Mouse (Mus musculus) kidney, embryonic 14.5 days (tissue): ENCODE results near the gene Trim16. TPM values are rescaled to one million over a fixed set of nuclear protein-coding genes. Genes with fewer than 3 reads are reported as not detected.
A peak's percentile ranks its signal among the peaks of the same experiment; 100 is the strongest.

Experiments
- ATAC-seq: fragments of 200-750 bp; cut with Nextera tagmentation; 2 replicates; pipeline ENCODE4 v1.8.0; 2017; ENCODE audit warnings: moderate number of reproducible peaks, mild to moderate bottlenecking, moderate TSS enrichment, moderate library complexity; ENCODE audit not compliant: low FRiP score, low TSS enrichment
- H3K27ac ChIP-seq: fragments of 300-500 bp; sonication (generic); 2 replicates; pipeline ENCODE4 v1.5.1; 2014; ENCODE audit warnings: low read depth, mild to moderate bottlenecking, low read length, moderate library complexity, mixed read lengths
- H3K27me3 ChIP-seq: fragments of 300-500 bp; sonication (generic); 2 replicates; pipeline ENCODE4 v1.6.1; 2014; ENCODE audit warnings: mild to moderate bottlenecking, low read length; ENCODE audit not compliant: control insufficient read depth, insufficient read depth
- H3K36me3 ChIP-seq: fragments of 300-500 bp; sonication (generic); 2 replicates; pipeline ENCODE4 v1.6.1; 2014; ENCODE audit warnings: low read length, mixed read lengths; ENCODE audit not compliant: control insufficient read depth, insufficient read depth
- H3K4me1 ChIP-seq: fragments of 300-500 bp; sonication (generic); 2 replicates; pipeline ENCODE4 v1.6.1; 2014; ENCODE audit warnings: low read length, mixed read lengths; ENCODE audit not compliant: control insufficient read depth, insufficient read depth
- H3K4me2 ChIP-seq: fragments of 300-500 bp; sonication (generic); replicated peaks from 2 replicates; pipeline ENCODE4 v1.6.1; 2014; ENCODE audit warnings: low read depth, mild to moderate bottlenecking, low read length
- H3K4me3 ChIP-seq: fragments of 300-500 bp; sonication (generic); 2 replicates; pipeline ENCODE4 v1.5.1; 2014; ENCODE audit warnings: mild to moderate bottlenecking, low read length
- H3K9ac ChIP-seq: fragments of 300-500 bp; sonication (generic); 2 replicates; pipeline ENCODE4 v1.6.1; 2014; ENCODE audit warnings: low read depth, mild to moderate bottlenecking, low read length, moderate library complexity
- H3K9me3 ChIP-seq: fragments of 300-500 bp; sonication (generic); 2 replicates; pipeline ENCODE4 v1.6.1; 2016; ENCODE audit warnings: low read length; ENCODE audit not compliant: control insufficient read depth
- WGBS: fragments of 180-500 bp; shearing (Covaris S2); extraction: QIAGEN DNeasy Blood & Tissue Kit; methylation state at CpG from one replicate; pipeline ENCODE4 v1.1.7; 2014; 5-methylcytosine and 5-hydroxymethylcytosine counted together
- polyA plus RNA-seq: library from polyadenylated mRNA; unstranded; fragments of >200 nt; fragmentation: Nextera tagmentation; extraction: Ambion mirVana; gene quantifications from 2 replicates; pipeline ENCODE4 v1.2.1, GENCODE M21; 2014

The Trim16 gene
- 10.5 and 18.6 TPM in 2 replicates for polyA plus RNA-seq

- Histone ChIP-seq H3K4me2 (peak within 1 kb of the TSS; percentile 82), H3K36me3 (no peaks in the 10 kb centered on the region), H3K27me3 (no peaks in the 10 kb centered on the region), H3K4me1 (peaks cover 15% of the 10 kb centered on the region), H3K27ac (peak within 1 kb of the TSS; percentile 60), H3K9me3 (no peaks in the 10 kb centered on the region), H3K4me3 (peak within 1 kb of the TSS; percentile 49), H3K9ac (peak within 1 kb of the TSS; percentile 62)
- 5% methylated on average over 15 of the region's 15 CpGs for WGBS
- peak; percentile 85 for ATAC-seq
These were observed at the start of gene Trim16 for GRCm38 (mm10) chr11:62820059-62820541. Trim16 (plus strand) TSS chr11:62820231.

GRCm38 (mm10) chr11:62776510-62776909 is 43.5 kb upstream of the Trim16 start:
- Histone ChIP-seq H3K4me1 (no peaks in the 10 kb centered on the region), H3K27ac (no peak overlapping the region), H3K9ac (no peak overlapping the region), H3K27me3 (no peaks in the 10 kb centered on the region), H3K9me3 (peaks cover 44% of the 10 kb centered on the region), H3K4me2 (no peak overlapping the region), H3K36me3 (peaks cover 24% of the 10 kb centered on the region), H3K4me3 (no peak overlapping the region)
- no peak for ATAC-seq
- WGBS = 93% methylated on average over 7 of the region's 7 CpGs

- H3K4me2 ChIP-seq = peak within 1 kb of the TSS; percentile 69
- no peaks in the 10 kb centered on the region for H3K27me3 ChIP-seq
- no peak within 1 kb of the TSS for H3K27ac ChIP-seq
- peak within 1 kb of the TSS; percentile 52 for H3K4me3 ChIP-seq
- WGBS = 4% methylated on average over 34 of the region's 34 CpGs
- peaks cover 3% of the 10 kb centered on the region; the same call in 1 of the 2 replicates for H3K4me1 ChIP-seq
- H3K9me3 ChIP-seq = no peaks in the 10 kb centered on the region
- H3K36me3 ChIP-seq = peaks cover 10% of the 10 kb centered on the region; the same call in 1 of the 2 replicates
- peak within 1 kb of the TSS; percentile 73 for H3K9ac ChIP-seq
- peak; percentile 97 for ATAC-seq
These were observed 31.0 kb upstream of the Trim16 start, which contains the start of gene Zfp286 for GRCm38 (mm10) chr11:62788935-62789616. Zfp286 (minus strand) TSS chr11:62789462.

GRCm38 (mm10) chr11:62789617-62789936 is 30.5 kb upstream of the Trim16 start:
- ATAC-seq = no peak
- H3K9me3 ChIP-seq = no peaks in the 10 kb centered on the region

GRCm38 (mm10) chr11:62804119-62804518 is 15.9 kb upstream of the Trim16 start:
- H3K36me3 ChIP-seq = no peaks in the 10 kb centered on the region
- H3K9me3 ChIP-seq = no peaks in the 10 kb centered on the region; the same call in 1 of the 2 replicates
- H3K27ac ChIP-seq = no peak overlapping the region
- ATAC-seq = no peak
- no peak overlapping the region for H3K4me2 ChIP-seq
- no peaks in the 10 kb centered on the region for H3K27me3 ChIP-seq
- 53% methylated on average over 13 of the region's 13 CpGs for WGBS
- H3K9ac ChIP-seq = no peak overlapping the region
- no peak overlapping the region for H3K4me3 ChIP-seq
- H3K4me1 ChIP-seq = no peaks in the 10 kb centered on the region

More at GRCm38 (mm10) chr11:62789617-62789936, 30.5 kb upstream of the Trim16 start:
- Histone ChIP-seq H3K27me3 (no peaks in the 10 kb centered on the region), H3K4me2 (peak overlapping the region; percentile 69), H3K9ac (peak overlapping the region; percentile 51; the same call in 1 of the 2 replicates), H3K36me3 (peaks cover 5% of the 10 kb centered on the region; the same call in 1 of the 2 replicates), H3K27ac (no peak overlapping the region), H3K4me3 (peak overlapping the region; percentile 52), H3K4me1 (peaks cover 3% of the 10 kb centered on the region; the same call in 1 of the 2 replicates)
- WGBS = 53% methylated on average over 3 of the region's 3 CpGs

GRCm38 (mm10) chr11:62807965-62808364 is 12.1 kb upstream of the Trim16 start:
- no peaks in the 10 kb centered on the region for H3K4me1 ChIP-seq
- no peaks in the 10 kb centered on the region for H3K27me3 ChIP-seq
- no peak overlapping the region for H3K27ac ChIP-seq
- WGBS = 91% methylated on average over 2 of the region's 2 CpGs
- H3K36me3 ChIP-seq = no peaks in the 10 kb centered on the region
- ATAC-seq = no peak
- no peak overlapping the region for H3K4me2 ChIP-seq
- H3K9ac ChIP-seq = no peak overlapping the region
- H3K4me3 ChIP-seq = no peak overlapping the region
- H3K9me3 ChIP-seq = no peaks in the 10 kb centered on the region; the same call in 1 of the 2 replicates

GRCm38 (mm10) chr11:62809201-62809600 is 10.8 kb upstream of the Trim16 start:
- no peak for ATAC-seq
- Histone ChIP-seq H3K4me1 (no peaks in the 10 kb centered on the region), H3K4me2 (no peak overlapping the region), H3K27ac (no peak overlapping the region), H3K9me3 (no peaks in the 10 kb centered on the region; the same call in 1 of the 2 replicates), H3K27me3 (no peaks in the 10 kb centered on the region), H3K4me3 (no peak overlapping the region), H3K36me3 (no peaks in the 10 kb centered on the region), H3K9ac (no peak overlapping the region)
- WGBS = 52% methylated on average over 4 of the region's 4 CpGs

GRCm38 (mm10) chr11:62812268-62812667 is 7.8 kb upstream of the Trim16 start:
- Histone ChIP-seq H3K4me1 (0 out of 2 replicates have a peak, but pooled peaks cover 4% of the 10 kb centered on the region), H3K4me2 (no peak overlapping the region), H3K9ac (no peak overlapping the region), H3K27ac (no peak overlapping the region), H3K27me3 (no peaks in the 10 kb centered on the region), H3K36me3 (no peaks in the 10 kb centered on the region), H3K9me3 (no peaks in the 10 kb centered on the region), H3K4me3 (no peak overlapping the region)
- no peak for ATAC-seq
- 88% methylated on average over 6 of the region's 6 CpGs for WGBS

GRCm38 (mm10) chr11:62813497-62813896 is 6.5 kb upstream of the Trim16 start:
- no peak for ATAC-seq
- H3K36me3 ChIP-seq = no peaks in the 10 kb centered on the region
- WGBS = 64% methylated on average over 1 of the region's 1 CpGs

More at GRCm38 (mm10) chr11:62813497-62813896, 6.5 kb upstream of the Trim16 start:
- Histone ChIP-seq H3K27me3 (no peaks in the 10 kb centered on the region), H3K4me3 (no peak overlapping the region), H3K4me2 (no peak overlapping the region), H3K27ac (no peak overlapping the region), H3K9me3 (no peaks in the 10 kb centered on the region), H3K9ac (no peak overlapping the region), H3K4me1 (0 out of 2 replicates have a peak, but pooled peaks cover 4% of the 10 kb centered on the region)
